Mouse (Mus musculus) MEL (cell line): ENCODE results near the gene Gusb. TPM values are rescaled to one million over a fixed set of nuclear protein-coding genes. Genes with fewer than 3 reads are reported as not detected.

Experiments
- DNase-seq: peaks from one replicate; pipeline ENCODE4 v3.0.0; 2011; ENCODE audit warnings: low read depth, low spot score
- H3K27ac ChIP-seq: 2 replicates; pipeline ENCODE4 v1.5.1; 2012; ENCODE audit warnings: low read depth, mild to moderate bottlenecking, control low read depth, low read length, moderate library complexity; ENCODE audit not compliant: control insufficient read depth
- H3K27me3 ChIP-seq, 2 experiments: fragments of 150-350 bp in 1 of 2; sonication (generic) in 1 of 2; 2 replicates each; pipeline ENCODE4 v1.6.1; 2012; ENCODE audit warnings: low read length in 2 of 2, mild to moderate bottlenecking in 2 of 2, improper control_type of control experiment in 1 of 2, moderate library complexity in 1 of 2; ENCODE audit not compliant: insufficient read depth in 2 of 2, control insufficient read depth in 1 of 2
- H3K36me3 ChIP-seq, 2 experiments: 2 replicates each; pipeline ENCODE4 v1.6.1; 2012 to 2014; ENCODE audit warnings: low read length in 2 of 2, improper control_type of control experiment in 1 of 2, inconsistent platforms in 1 of 2, mild to moderate bottlenecking in 1 of 2; ENCODE audit not compliant: insufficient read depth in 2 of 2, control insufficient read depth in 1 of 2
- H3K4me1 ChIP-seq, 2 experiments: fragments of 150-350 bp in 1 of 2; sonication (generic) in 1 of 2; 2 replicates each; pipeline ENCODE4 v1.6.1; 2012; ENCODE audit warnings: low read length in 2 of 2, improper control_type of control experiment in 1 of 2, mild to moderate bottlenecking in 1 of 2; ENCODE audit not compliant: insufficient read depth in 2 of 2, control insufficient read depth in 1 of 2
- H3K4me3 ChIP-seq, 2 experiments: fragments of 150-350 bp in 1 of 2; sonication (generic) in 1 of 2; 2 replicates each; pipeline ENCODE4 v1.5.1; 2012; ENCODE audit warnings: low read depth in 2 of 2, low read length in 2 of 2, mild to moderate bottlenecking in 2 of 2, moderate library complexity in 2 of 2, control low read depth in 1 of 2, improper control_type of control experiment in 1 of 2; ENCODE audit not compliant: control insufficient read depth in 1 of 2, insufficient read depth in 1 of 2
- H3K79me2 ChIP-seq: 2 replicates; pipeline ENCODE4 v1.6.1; 2012; ENCODE audit warnings: mild to moderate bottlenecking, low read length, moderate library complexity; ENCODE audit not compliant: control insufficient read depth, poor library complexity, insufficient read depth
- H3K9ac ChIP-seq: 2 replicates; pipeline ENCODE4 v1.6.1; 2012; ENCODE audit warnings: low read depth, mild to moderate bottlenecking, control low read depth, low read length, moderate library complexity; ENCODE audit not compliant: control insufficient read depth, poor library complexity, severe bottlenecking
- H3K9me3 ChIP-seq: fragments of 150-350 bp; sonication (generic); replicated peaks from 2 replicates; pipeline ENCODE4 v1.6.1; 2012; ENCODE audit warnings: mild to moderate bottlenecking, low read length, improper control_type of control experiment, moderate library complexity; ENCODE audit not compliant: insufficient read depth
- BHLHE40 ChIP-seq: IDR thresholded peaks from 2 replicates; pipeline ENCODE4 v1.6.1; 2012; ENCODE audit warnings: low read depth, mild to moderate bottlenecking, inconsistent platforms, low read length, improper control_type of control experiment, borderline replicate concordance
- CHD1 ChIP-seq: IDR thresholded peaks from 2 replicates; pipeline ENCODE4 v1.6.1; 2012; ENCODE audit warnings: low read depth, mild to moderate bottlenecking, inconsistent platforms, low read length, improper control_type of control experiment
- CHD2 ChIP-seq: IDR thresholded peaks from 2 replicates; pipeline ENCODE4 v1.6.1; 2011; ENCODE audit warnings: low read length, improper control_type of control experiment
- CTCF ChIP-seq, 3 experiments: IDR thresholded peaks in 2 of 3; conservative IDR thresholded peaks in 1 of 3; 2 replicates each; pipeline ENCODE4 v1.5.1; 2011 to 2012; ENCODE audit warnings: low read length in 3 of 3, low read depth in 2 of 3, mild to moderate bottlenecking in 2 of 3, improper control_type of control experiment in 1 of 3, inconsistent platforms in 1 of 3, mixed read lengths in 1 of 3, moderate library complexity in 1 of 3; ENCODE audit not compliant: control insufficient read depth in 1 of 3, insufficient read depth in 1 of 3, poor library complexity in 1 of 3, severe bottlenecking in 1 of 3
- E2F4 ChIP-seq: IDR thresholded peaks from 2 replicates; pipeline ENCODE4 v1.6.1; 2011; ENCODE audit warnings: low read depth, low read length, improper control_type of control experiment, borderline replicate concordance
- EP300 ChIP-seq, 2 experiments: IDR thresholded peaks; 2 replicates each; pipeline ENCODE4 v1.6.1; 2011; ENCODE audit warnings: improper control_type of control experiment in 2 of 2, low read length in 2 of 2, low read depth in 1 of 2, mild to moderate bottlenecking in 1 of 2
- ETS1 ChIP-seq: IDR thresholded peaks from 2 replicates; pipeline ENCODE4 v1.6.1; 2012; ENCODE audit warnings: low read depth, mild to moderate bottlenecking, inconsistent platforms, low read length, improper control_type of control experiment, moderate library complexity
- GABPA ChIP-seq: IDR thresholded peaks from 2 replicates; pipeline ENCODE4 v1.6.1; 2012; ENCODE audit warnings: low read depth, mild to moderate bottlenecking, inconsistent platforms, low read length, improper control_type of control experiment, moderate library complexity
- GATA1 ChIP-seq: IDR thresholded peaks from 2 replicates; pipeline ENCODE4 v1.6.1; 2011; ENCODE audit warnings: low read depth, low read length, improper control_type of control experiment
- KAT2A ChIP-seq: conservative IDR thresholded peaks from 2 replicates; pipeline ENCODE4 v1.6.1; 2012; ENCODE audit warnings: low read depth, low read length, improper control_type of control experiment, inconsistent platforms
- MAFK ChIP-seq: IDR thresholded peaks from 2 replicates; pipeline ENCODE4 v1.6.1; 2011; ENCODE audit warnings: low read depth, mild to moderate bottlenecking, low read length, improper control_type of control experiment, borderline replicate concordance
- MAZ ChIP-seq: IDR thresholded peaks from 2 replicates; pipeline ENCODE4 v1.6.1; 2012; ENCODE audit warnings: low read depth, mild to moderate bottlenecking, inconsistent platforms, low read length, improper control_type of control experiment
- MXI1 ChIP-seq: IDR thresholded peaks from 2 replicates; pipeline ENCODE4 v1.6.1; 2011; ENCODE audit warnings: mild to moderate bottlenecking, low read depth, low read length, improper control_type of control experiment
- MYB ChIP-seq: IDR thresholded peaks from 2 replicates; pipeline ENCODE4 v1.6.1; 2011; ENCODE audit warnings: mild to moderate bottlenecking, low read depth, low read length, improper control_type of control experiment
- MYC ChIP-seq: IDR thresholded peaks from 2 replicates; pipeline ENCODE4 v1.6.1; 2011; ENCODE audit warnings: low read depth, mild to moderate bottlenecking, low read length, improper control_type of control experiment, moderate library complexity
- POLR2A ChIP-seq, 2 experiments: IDR thresholded peaks; 2 replicates each; pipeline ENCODE4 v1.6.1; 2011 to 2012; ENCODE audit warnings: low read length in 2 of 2, mild to moderate bottlenecking in 2 of 2, control low read depth in 1 of 2, improper control_type of control experiment in 1 of 2, low read depth in 1 of 2, moderate library complexity in 1 of 2; ENCODE audit not compliant: control insufficient read depth in 1 of 2, insufficient read depth in 1 of 2, poor library complexity in 1 of 2
- POLR2AphosphoS5 ChIP-seq: IDR thresholded peaks from 2 replicates; pipeline ENCODE4 v1.6.1; 2012; ENCODE audit warnings: low read depth, borderline replicate concordance, mild to moderate bottlenecking, inconsistent platforms, low read length, moderate library complexity, mixed read lengths
- RCOR1 ChIP-seq: IDR thresholded peaks from 2 replicates; pipeline ENCODE4 v1.6.1; 2012; ENCODE audit warnings: low read depth, mild to moderate bottlenecking, inconsistent platforms, low read length, improper control_type of control experiment
- SIN3A ChIP-seq: IDR thresholded peaks from 2 replicates; pipeline ENCODE4 v1.6.1; 2012; ENCODE audit warnings: low read length, improper control_type of control experiment, inconsistent platforms
- SMC3 ChIP-seq: IDR thresholded peaks from 2 replicates; pipeline ENCODE4 v1.6.1; 2011; ENCODE audit warnings: low read depth, low read length, improper control_type of control experiment
- TAL1 ChIP-seq: IDR thresholded peaks from 2 replicates; pipeline ENCODE4 v1.6.1; 2012; ENCODE audit warnings: mild to moderate bottlenecking, inconsistent platforms, low read length, moderate library complexity, mixed read lengths
- TBP ChIP-seq: IDR thresholded peaks from 2 replicates; pipeline ENCODE4 v1.8.0; 2011; ENCODE audit warnings: low read depth, low read length, improper control_type of control experiment
- TCF12 ChIP-seq: IDR thresholded peaks from 2 replicates; pipeline ENCODE4 v1.6.1; 2014; ENCODE audit warnings: low read depth, mild to moderate bottlenecking, inconsistent platforms, low read length, improper control_type of control experiment, moderate library complexity
- USF1 ChIP-seq: IDR thresholded peaks from 2 replicates; pipeline ENCODE4 v1.6.1; 2014; ENCODE audit warnings: low read depth, mild to moderate bottlenecking, inconsistent platforms, low read length, improper control_type of control experiment, moderate library complexity
- USF2 ChIP-seq, 2 experiments: IDR thresholded peaks; 2 replicates each; pipeline ENCODE4 v1.6.1; 2011 to 2012; ENCODE audit warnings: improper control_type of control experiment in 2 of 2, low read length in 2 of 2, borderline replicate concordance in 1 of 2, inconsistent platforms in 1 of 2, low read depth in 1 of 2, mild to moderate bottlenecking in 1 of 2; ENCODE audit not compliant: insufficient read depth in 1 of 2
- ZNF384 ChIP-seq: IDR thresholded peaks from 2 replicates; pipeline ENCODE4 v1.6.1; 2012; ENCODE audit warnings: low read depth, mild to moderate bottlenecking, inconsistent platforms, low read length, improper control_type of control experiment
- polyA plus RNA-seq, 2 experiments: library from polyadenylated mRNA; stranded (reverse) in 1 of 2; unstranded in 1 of 2; fragments of >175 nt in 1 of 2; fragments of >200 nt in 1 of 2; gene quantifications; 2 replicates each; pipeline versions ENCODE4 v1.2.1 to v1.2.4; 2012; ENCODE audit warnings: low replicate concordance in 2 of 2, low read depth in 1 of 2; ENCODE audit not compliant: insufficient read length in 2 of 2, insufficient read depth in 1 of 2, missing spikeins in 1 of 2
- total RNA-seq: library from RNA; depleted of rRNA; stranded (reverse); fragments of 300-350 nt; gene quantifications from 2 replicates; pipeline ENCODE4 v1.2.3, GENCODE M21; 2012

Gene Gusb
- total and polyA plus RNA-seq, 3 experiments = 44.4 to 107 (median 54.2) TPM

- Histone ChIP-seq H3K4me1 (peaks cover 16 to 33% of the 10 kb centered on the region in 2 experiments), H3K9ac (no peak overlapping the region), H3K27me3 (no peaks in the 10 kb centered on the region), H3K79me2 (peaks cover 46% of the 10 kb centered on the region), H3K27ac (no peak overlapping the region; the same call in 1 of the 2 replicates), H3K36me3 (peaks cover 6 to 47% of the 10 kb centered on the region in 2 experiments), H3K9me3 (no peaks in the 10 kb centered on the region), H3K4me3 (no peak overlapping the region)
- peak; percentile 61 for DNase-seq
- TF ChIP-seq MAFK (no peak), ETS1 (peak; percentile 41; the same call in 1 of the 2 replicates), ZNF384 (no peak), TCF12 (peak; percentile 33; the same call in 1 of the 2 replicates), E2F4 (no peak), EP300 (IDR thresholded peaks at IDR 0.05; ENCODE audit: low read depth in 1 of 2, low read length in 2 of 2) (peak; percentile 13 to 35; a peak in 1 of 4 replicates), BHLHE40 (no peak), CTCF (IDR thresholded peaks at IDR 0.05 in 2 of 3, conservative IDR thresholded peaks at IDR 0.05 in 1 of 3; ENCODE audit: control insufficient read depth in 1 of 3, insufficient read depth in 1 of 3, low read depth in 2 of 3, low read length in 3 of 3, poor library complexity in 1 of 3, severe bottlenecking in 1 of 3) (no peak), POLR2AphosphoS5 (no peak), USF2 (IDR thresholded peaks at IDR 0.05; ENCODE audit: borderline replicate concordance in 1 of 2, insufficient read depth in 1 of 2, low read depth in 1 of 2, low read length in 2 of 2) (no peak), SIN3A (peak; percentile 69), MYB (no peak), MXI1 (no peak), CHD2 (no peak), GABPA (no peak), TAL1 (no peak), POLR2A (IDR thresholded peaks at IDR 0.05; ENCODE audit: control insufficient read depth in 1 of 2, insufficient read depth in 1 of 2, low read depth in 1 of 2, low read length in 2 of 2, poor library complexity in 1 of 2) (no peak), USF1 (no peak), CHD1 (no peak), GATA1 (no peak), RCOR1 (no peak), MYC (0 out of 2 replicates have a peak, but pooled peaks have one; percentile 17), TBP (no peak), SMC3 (no peak), KAT2A (no peak), MAZ (no peak)
Observed at GRCm38 (mm10) chr5:129947528-129948033, 55.3 kb downstream of the Gusb start.
